Mouse (Mus musculus): Measurements from ENCODE around the gene Cpped1.

The Cpped1 gene

DNA sequence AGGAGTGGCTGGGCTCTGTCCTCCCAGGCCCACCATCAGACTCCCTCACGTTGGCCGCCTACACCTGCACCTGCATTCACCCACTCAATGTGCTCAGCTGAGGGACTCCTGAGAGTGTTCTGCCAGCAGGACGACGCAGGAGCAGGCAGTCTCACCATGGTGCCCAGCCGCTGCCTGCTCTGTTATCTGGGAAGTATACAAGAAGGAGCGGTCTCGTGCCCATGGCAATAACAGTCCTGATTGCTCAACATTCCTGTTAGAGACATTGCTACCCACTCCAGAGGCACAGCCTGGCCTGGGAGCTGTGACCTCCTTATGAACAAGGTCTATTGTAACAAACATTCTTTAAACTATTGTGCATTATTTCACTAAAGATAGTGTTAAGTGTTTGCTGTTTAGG lies 151.3 kb downstream of the Cpped1 start:
- DNase-seq (ENCODE audit: low spot score): no peak

DNA sequence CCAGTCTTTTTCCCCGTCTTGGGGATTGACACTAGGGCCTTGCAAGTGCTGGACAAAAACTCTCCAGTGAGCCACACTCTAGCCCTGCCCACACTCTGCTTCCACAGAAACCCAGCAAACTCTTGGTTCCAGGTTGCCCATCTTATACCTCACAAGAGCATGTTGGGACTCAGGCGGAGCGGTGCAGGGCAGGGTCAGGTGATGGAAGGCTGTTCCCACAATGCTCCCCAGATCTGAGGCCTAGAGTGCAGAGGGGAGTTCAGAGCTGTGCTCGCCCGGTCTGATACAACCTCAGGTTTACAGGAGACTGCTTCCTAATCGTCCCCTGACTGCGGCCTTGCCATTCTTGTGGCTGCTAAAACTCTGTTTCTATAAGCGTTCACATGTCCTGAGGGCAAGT lies 151.8 kb downstream of the Cpped1 start:
- no peak for DNase-seq (ENCODE audit: low spot score)

DNA sequence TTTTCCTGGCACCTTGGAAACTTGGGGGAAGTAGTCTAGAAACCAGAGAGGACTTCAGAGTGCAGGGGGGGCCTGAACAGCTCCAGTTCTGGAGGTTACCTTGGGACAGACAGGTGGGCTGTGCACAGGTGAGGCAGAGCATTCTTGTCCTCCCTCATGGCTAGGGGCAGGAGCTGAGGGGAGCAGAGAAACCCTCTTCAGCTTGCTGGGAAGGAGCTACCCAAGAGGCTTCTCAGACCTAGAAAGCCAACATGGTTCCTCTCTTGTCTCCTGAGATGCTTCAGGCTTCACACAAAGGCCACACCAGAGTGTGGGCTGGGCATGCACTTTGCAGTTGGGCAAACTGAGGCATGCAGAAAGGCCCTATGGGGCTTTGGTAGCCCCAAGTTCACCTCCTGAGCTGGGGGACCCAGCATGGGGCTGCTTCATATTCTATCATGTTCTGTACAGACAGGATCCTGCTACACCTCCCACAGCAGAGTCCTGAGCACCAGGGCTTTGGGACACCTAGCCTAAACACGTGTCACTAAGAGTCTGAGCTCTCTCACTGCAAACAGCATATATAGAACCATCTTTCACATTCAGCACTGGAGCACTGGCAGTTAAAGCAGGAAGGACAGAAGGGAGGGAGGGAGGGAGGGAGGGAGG lies 152.5 kb downstream of the Cpped1 start:
- DNase-seq (ENCODE audit: low spot score): no peak

DNA sequence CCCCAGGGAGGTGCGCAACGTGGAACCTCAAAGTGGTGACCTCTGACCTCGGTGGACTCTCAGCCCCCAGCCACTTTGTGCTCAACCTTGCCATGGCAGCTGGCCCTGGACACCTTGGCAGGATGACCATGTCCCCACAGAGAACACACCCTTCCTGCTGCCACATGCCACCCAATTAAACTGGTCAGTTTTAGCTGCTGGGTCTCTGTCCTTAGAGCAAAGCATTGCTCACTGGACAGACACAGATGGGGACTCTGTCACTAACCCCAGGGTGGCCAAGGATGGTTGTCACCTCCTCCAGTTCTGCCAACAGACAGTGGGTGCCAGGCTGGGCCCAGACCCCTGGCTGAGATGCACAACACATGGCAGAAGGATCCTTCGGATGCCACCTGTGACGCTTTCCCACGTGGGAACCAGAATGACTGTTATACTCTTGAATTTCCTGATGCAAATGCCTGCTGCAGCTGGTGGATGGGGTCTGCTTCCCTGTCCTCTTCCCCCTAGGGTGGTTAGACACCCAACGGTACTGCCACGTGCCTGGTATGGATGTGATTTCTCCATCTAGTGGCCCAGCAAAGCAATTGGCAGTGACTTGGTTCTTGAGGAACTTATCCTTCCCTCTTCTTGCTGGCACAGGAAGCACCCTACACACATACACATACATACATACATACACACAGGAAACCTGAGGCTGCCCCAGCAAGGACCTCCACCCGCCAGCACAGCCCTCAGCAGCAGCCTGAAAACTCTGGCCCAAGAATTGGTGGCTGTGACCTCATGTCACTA lies 153.8 kb downstream of the Cpped1 start:
- DNase-seq (ENCODE audit: low spot score): no peak

DNA sequence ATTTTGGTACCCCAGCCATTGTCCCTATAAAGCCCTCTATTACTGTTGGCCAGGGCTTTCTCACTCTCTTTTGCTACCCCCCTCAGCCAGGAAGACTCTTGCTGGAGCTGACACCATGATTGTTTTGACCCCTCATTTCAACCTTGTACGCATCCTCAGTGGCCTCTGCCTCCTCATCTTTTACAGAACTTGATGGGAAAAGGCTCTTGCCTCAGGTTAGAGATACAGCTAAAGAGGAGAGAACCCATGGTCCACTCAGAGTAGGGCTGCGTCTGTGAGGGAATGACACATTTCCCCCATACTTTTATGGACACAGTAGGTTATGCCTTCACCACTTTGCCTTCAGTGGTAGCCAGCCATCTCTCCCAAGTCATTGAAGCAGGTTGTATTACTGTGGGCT lies 155.1 kb downstream of the Cpped1 start:
- no peak for DNase-seq (ENCODE audit: low spot score)
